Mouse (Mus musculus): Measurements from ENCODE around the gene Tm6sf1.

GRCm38 (mm10) chr7:81844801-81845200 lies 14.0 kb upstream of the Tm6sf1 start:
- TF ChIP-seq MAFK (IDR thresholded peaks at IDR 0.05; ENCODE audit: insufficient read depth, low read depth, low read length) (no peak), ZC3H11A (IDR thresholded peaks at IDR 0.05; ENCODE audit: borderline replicate concordance, low read depth, low read length) (no peak)

Data from ES-E14 (cell line).